Comparison of ENCODE assay signal across 17 mouse cellular contexts in genomic region chr5:98935930-98936329, GRCm38 (mm10).
A peak's percentile ranks its signal among the peaks of the same experiment; 100 is the strongest.
DNase-seq lines count a peak whose midpoint lies in the region; ATAC-seq and TF ChIP-seq lines count a peak whose summit lies in the region.
"Had no signal": no experiment of that assay in that cellular context is flagged by ENCODE, and none has a peak within 500 bp of the region (broad histone marks: within the 10 kb centered on the region; RNA-seq: fewer than 3 reads in every experiment).

No protein-coding gene starts in this region.

- H3K4me2 ChIP-seq in lung, embryonic 14.5 days: peak overlapping the region; percentile 49
- peak overlapping the region; percentile 22; the same call in 1 of the 2 replicates for H3K4me2 ChIP-seq in intestine, embryonic 14.5 days (ENCODE audit: low read length)
- H3K4me2 ChIP-seq: embryonic facial prominence, embryonic 13.5 days; forebrain, embryonic 15.5 days; hindbrain, embryonic 13.5 days had no signal

- no peak for TF ChIP-seq POLR2A in lung, adult 2 months (IDR thresholded peaks at IDR 0.05; ENCODE audit: borderline replicate concordance, extremely low read depth, low read depth, low read length)

- no peaks in the 10 kb centered on the region for H3K9me3 ChIP-seq in heart, embryonic 10.5 days
- no peaks in the 10 kb centered on the region for H3K9me3 ChIP-seq in lung, embryonic 14.5 days (ENCODE audit: low read depth, low read length)
- no peaks in the 10 kb centered on the region for H3K9me3 ChIP-seq in intestine, embryonic 14.5 days (ENCODE audit: control insufficient read depth, low read length)
- H3K9me3 ChIP-seq: embryonic facial prominence, embryonic 13.5 days; forebrain, embryonic 15.5 days; hindbrain, embryonic 13.5 days had no signal

- H3K27ac ChIP-seq in heart, embryonic 10.5 days: no peak overlapping the region
- peak overlapping the region; percentile 77 for H3K27ac ChIP-seq in lung, embryonic 14.5 days (ENCODE audit: low read depth)
- no peak overlapping the region for H3K27ac ChIP-seq in intestine, embryonic 14.5 days (ENCODE audit: low read depth)
- H3K27ac ChIP-seq: embryonic facial prominence, embryonic 13.5 days; forebrain, embryonic 15.5 days; hindbrain, embryonic 13.5 days had no signal

- peak; percentile 15; the same call in 1 of the 2 replicates for TF ChIP-seq CTCF in lung, embryonic 14.5 days (IDR thresholded peaks at IDR 0.05; ENCODE audit: low read depth)
- TF ChIP-seq CTCF in lung, adult 2 months (IDR thresholded peaks at IDR 0.05; ENCODE audit: insufficient read depth, low read length): no peak

- peak; percentile 95 for ATAC-seq in lung, embryonic 14.5 days (ENCODE audit: insufficient read depth)
- peak; percentile 50; the same call in 1 of the 2 replicates for ATAC-seq in intestine, embryonic 14.5 days (replicated peaks; ENCODE audit: low FRiP score, low TSS enrichment, low read depth)
- ATAC-seq: forebrain, embryonic 15.5 days had no signal

- H3K9ac ChIP-seq in lung, embryonic 14.5 days: no peak overlapping the region
- H3K9ac ChIP-seq in intestine, embryonic 14.5 days (ENCODE audit: low read length): no peak overlapping the region
- H3K9ac ChIP-seq: embryonic facial prominence, embryonic 13.5 days; forebrain, embryonic 15.5 days; hindbrain, embryonic 13.5 days had no signal

- no peaks in the 10 kb centered on the region for H3K27me3 ChIP-seq in heart, embryonic 10.5 days (ENCODE audit: insufficient read depth, poor library complexity, severe bottlenecking)
- H3K27me3 ChIP-seq in lung, embryonic 14.5 days (ENCODE audit: insufficient read depth, low read length): no peaks in the 10 kb centered on the region
- H3K27me3 ChIP-seq in intestine, embryonic 14.5 days (replicated peaks; ENCODE audit: control insufficient read depth, insufficient read depth, low read length): no peaks in the 10 kb centered on the region
- H3K27me3 ChIP-seq: embryonic facial prominence, embryonic 13.5 days; forebrain, embryonic 15.5 days; hindbrain, embryonic 13.5 days had no signal

- H3K4me1 ChIP-seq in heart, embryonic 10.5 days: 0 out of 2 replicates have a peak, but pooled peaks cover 8% of the 10 kb centered on the region
- H3K4me1 ChIP-seq in lung, embryonic 14.5 days (ENCODE audit: insufficient read depth): no peaks in the 10 kb centered on the region
- no peaks in the 10 kb centered on the region for H3K4me1 ChIP-seq in lung, adult 2 months (ENCODE audit: control insufficient read depth, insufficient read depth, low read length)
- H3K4me1 ChIP-seq in intestine, embryonic 14.5 days (replicated peaks; ENCODE audit: control insufficient read depth, insufficient read depth, low read length): no peaks in the 10 kb centered on the region

- H3K36me3 ChIP-seq in heart, embryonic 10.5 days: no peaks in the 10 kb centered on the region
- H3K36me3 ChIP-seq in lung, embryonic 14.5 days (ENCODE audit: insufficient read depth): no peaks in the 10 kb centered on the region
- no peaks in the 10 kb centered on the region for H3K36me3 ChIP-seq in intestine, embryonic 14.5 days (ENCODE audit: control insufficient read depth, insufficient read depth, low read length)
- H3K36me3 ChIP-seq: embryonic facial prominence, embryonic 13.5 days; forebrain, embryonic 15.5 days; hindbrain, embryonic 13.5 days had no signal

- peak; percentile 84 for DNase-seq in heart, embryonic 10.5 days (ENCODE audit: low spot score)
- no peak for DNase-seq in heart, adult 8-10 months (ENCODE audit: low spot score)
- peak; percentile 93 for DNase-seq in lung, embryonic 14.5 days
- no peak for DNase-seq in lung, adult 2 months
- DNase-seq in intestine, embryonic 14.5 days (ENCODE audit: low spot score): peak; percentile 55
- peak; percentile 37 for DNase-seq in mesoderm, embryonic 11.5 days (ENCODE audit: low read depth, low spot score)
- no peak for DNase-seq in adrenal gland, postnatal 14 days
- DNase-seq in thymus, postnatal 4 days: no peak
- DNase-seq: B cell, adult 2 months; cerebellum, adult 9-11 months; gastrocnemius, postnatal 14 days; kidney, postnatal 25 days; layer of hippocampus, postnatal 36 days; thymus, postnatal 36 days had no signal

- 52% methylated on average over 8 of the region's 8 CpGs for WGBS in heart, embryonic 10.5 days
- 23% methylated on average over 8 of the region's 8 CpGs for WGBS in lung, embryonic 14.5 days
- 31% methylated on average over 8 of the region's 8 CpGs for WGBS in lung, adult 2 months
- WGBS in intestine, embryonic 14.5 days: 18% methylated on average over 8 of the region's 8 CpGs

- H3K4me3 ChIP-seq in heart, embryonic 10.5 days: no peak overlapping the region
- H3K4me3 ChIP-seq in lung, embryonic 14.5 days (ENCODE audit: low read depth, low read length): no peak overlapping the region
- H3K4me3 ChIP-seq in lung, adult 2 months (replicated peaks; ENCODE audit: extremely low read depth, low read depth, low read length): no peak overlapping the region
- no peak overlapping the region for H3K4me3 ChIP-seq in intestine, embryonic 14.5 days (ENCODE audit: low read depth, low read length)
- H3K4me3 ChIP-seq: embryonic facial prominence, embryonic 13.5 days; forebrain, embryonic 15.5 days; hindbrain, embryonic 13.5 days had no signal

Comparison
In these comparisons a context has a peak if more than half of its experiments do, and no peak if none do; other contexts are left out.
1. DNase-seq: peak in heart, embryonic 10.5 days (single experiment), lung, embryonic 14.5 days (single experiment), intestine, embryonic 14.5 days (single experiment) and mesoderm, embryonic 11.5 days (single experiment); none in heart, adult 8-10 months (single experiment), lung, adult 2 months (single experiment), adrenal gland, postnatal 14 days (single experiment) and thymus, postnatal 4 days (single experiment).